Mouse (Mus musculus) mouse trophoblast stem cell (cell line): ENCODE data around the gene Syne1.

ENCODE experiments used
- in situ Hi-C, 2 experiments: fragments of 300-500 bp; cut with MseI, MboI; formaldehyde crosslinking; loops; 2 replicates in 1 of 2; 3 replicates in 1 of 2; pipeline ENCODE4 v1.15.1; 2025

Syne1 gene

DNA sequence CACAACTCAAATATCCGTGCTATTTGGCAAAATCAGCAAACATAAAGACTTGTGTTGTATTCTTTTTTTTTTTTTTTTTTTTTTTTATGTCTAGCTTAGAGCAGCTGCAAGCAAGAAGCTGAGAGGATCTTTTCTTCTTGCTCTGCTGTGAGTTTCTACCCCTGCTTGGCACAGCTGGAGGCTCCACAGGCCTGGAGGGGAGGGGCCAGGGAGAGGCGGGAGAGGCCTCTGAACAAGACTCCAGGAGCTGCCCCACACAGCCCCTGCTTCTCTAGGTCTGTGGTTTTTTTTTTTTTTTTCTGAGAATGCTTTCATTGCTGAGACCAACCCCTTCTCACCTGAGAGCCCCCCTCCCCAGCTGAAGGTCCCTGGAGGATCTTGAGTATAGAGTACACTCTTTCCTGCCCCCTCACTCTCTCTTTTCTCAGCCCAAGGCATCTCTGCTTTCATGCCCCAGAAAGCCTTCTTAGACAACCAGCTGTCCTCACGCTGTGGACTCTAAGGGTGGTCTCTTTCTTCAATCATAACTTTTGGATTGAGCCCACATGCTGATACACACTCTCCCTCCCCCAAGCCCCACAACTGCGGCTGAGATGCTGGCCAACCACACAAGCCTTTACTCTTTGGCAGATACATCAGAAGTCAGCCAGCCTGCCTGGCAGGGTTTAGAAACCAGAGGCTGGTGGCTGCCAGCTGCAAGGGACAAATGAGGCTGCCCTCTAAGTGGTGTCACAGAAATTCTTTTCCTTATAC, 241.1 kb downstream of the Syne1 start:
- in situ Hi-C loops = no loop called here

DNA sequence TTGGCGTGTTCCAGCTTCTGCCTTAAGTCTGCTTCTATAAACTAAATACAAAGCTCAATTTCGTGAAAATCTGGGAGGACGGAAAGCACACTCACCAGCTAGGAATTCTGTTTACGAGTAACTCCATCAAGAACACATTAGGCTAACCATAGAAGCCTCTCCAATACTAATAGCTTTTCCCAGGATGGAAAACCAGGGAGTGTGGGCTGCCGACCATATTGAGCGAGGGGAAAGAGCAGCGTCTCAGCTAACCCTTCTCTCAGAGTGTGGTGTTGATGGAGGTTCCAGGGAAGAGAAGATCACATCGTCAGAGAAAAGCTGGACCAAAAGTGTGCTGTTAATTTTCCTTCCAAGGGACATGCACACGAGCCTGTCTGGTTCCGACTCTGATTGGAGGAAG, 241.9 kb downstream of the Syne1 start:
- in situ Hi-C loops = no loop called here

DNA sequence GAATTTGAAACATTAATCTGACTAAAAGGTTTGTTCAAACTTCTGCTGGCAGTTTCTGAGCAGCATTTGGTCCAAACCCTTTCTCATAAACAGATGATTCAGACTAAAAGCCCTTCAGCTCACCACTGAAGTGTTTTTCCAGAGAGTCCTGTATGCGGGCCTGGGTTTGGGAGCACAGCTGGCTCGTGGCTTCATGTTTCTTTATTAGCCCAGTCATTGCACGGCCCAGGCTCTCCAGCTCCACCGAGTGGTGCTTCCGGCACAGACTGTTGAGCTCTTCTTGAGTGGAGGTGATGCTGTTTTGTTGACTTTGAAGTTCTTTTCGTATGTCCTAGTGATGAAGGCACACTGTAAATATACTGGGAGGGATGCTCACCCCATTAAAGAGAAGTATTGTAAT, 245.7 kb downstream of the Syne1 start:
- in situ Hi-C loops = no loop called here

DNA sequence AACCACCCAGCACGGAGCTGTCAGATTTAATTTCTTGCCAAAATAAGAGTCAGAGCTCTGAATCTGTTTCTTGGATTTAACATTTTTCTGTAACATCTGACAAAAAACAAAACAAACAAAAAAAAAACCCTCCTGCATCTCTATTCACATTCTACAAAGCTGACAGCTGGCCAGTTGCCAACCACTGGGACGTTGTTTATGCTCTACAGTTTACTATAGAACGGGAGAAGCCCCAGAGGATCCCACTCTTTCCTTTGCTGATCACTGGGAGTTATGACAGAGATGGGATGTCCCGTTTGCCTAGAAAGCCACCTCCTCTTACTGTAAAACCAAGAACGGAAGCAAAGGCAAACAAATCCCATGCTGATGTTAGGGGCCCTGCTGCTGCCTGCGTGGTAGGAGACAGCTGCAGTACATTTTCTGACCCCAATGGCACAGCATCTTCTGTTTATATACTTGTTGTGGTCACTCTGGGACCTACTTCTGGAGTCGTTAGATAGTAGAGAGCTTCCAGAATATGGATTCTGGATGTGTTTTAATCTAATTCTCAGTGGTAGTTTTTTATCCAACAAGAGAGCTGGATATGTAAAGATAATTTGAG, 255.9 kb downstream of the Syne1 start:
- in situ Hi-C loops = no loop called here

DNA sequence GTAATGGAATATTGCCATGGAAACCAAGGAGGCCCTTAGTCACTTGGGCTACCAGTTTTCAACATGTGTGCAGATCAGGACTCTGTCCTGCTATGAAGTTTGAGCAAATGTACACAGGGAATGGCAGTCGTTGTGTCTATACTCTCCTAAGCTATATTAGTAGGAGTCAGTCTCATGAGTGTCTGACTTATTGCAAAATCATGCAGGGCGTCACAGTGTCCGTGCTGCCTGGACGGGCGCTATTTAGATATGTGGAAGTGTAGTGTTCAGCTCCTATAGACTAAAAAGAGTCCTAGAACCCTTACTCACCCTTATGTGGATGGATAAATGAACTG, 261.7 kb downstream of the Syne1 start:
- in situ Hi-C loops = no loop called here

DNA sequence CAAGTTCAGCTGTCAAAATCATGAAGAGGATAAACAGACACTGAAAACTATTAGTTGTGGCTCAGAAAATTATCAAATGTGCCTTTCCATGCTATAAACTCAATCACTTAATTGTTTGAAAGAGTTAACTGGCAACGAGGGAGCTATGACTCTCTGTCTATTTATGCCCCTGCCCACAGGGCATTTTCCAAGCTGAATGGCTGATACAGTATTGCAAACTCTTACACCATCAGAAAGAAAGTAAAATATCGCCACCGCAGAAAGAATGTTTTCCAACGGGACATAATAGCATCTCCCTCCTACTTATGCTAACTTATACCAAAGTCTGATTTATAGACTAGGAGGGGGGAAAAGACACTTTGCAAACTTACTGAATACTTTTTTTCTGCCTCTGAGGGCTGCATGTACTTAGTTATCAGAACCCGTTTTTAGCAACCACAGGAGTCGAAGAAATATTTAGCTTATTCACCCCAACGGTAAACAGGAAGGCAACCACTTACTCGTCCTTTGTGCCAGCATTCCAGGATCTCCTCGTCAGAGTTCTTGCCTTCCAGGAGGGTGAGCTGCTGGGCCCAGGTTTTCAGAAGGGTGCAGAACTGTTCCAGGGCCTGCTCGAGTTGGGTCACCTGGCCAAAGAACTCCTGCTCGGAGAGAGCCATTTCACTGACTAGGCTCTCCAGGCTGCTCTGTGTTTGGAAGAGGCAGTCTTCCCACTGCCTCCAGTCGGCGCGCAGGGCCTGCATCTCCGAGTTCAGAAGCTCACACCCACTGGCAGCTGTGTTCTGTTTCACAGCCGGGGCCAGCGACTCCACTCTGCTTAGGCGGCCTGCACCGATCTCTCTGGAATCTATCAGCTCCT, 262.3 kb downstream of the Syne1 start:
- in situ Hi-C loops = no loop called here

DNA sequence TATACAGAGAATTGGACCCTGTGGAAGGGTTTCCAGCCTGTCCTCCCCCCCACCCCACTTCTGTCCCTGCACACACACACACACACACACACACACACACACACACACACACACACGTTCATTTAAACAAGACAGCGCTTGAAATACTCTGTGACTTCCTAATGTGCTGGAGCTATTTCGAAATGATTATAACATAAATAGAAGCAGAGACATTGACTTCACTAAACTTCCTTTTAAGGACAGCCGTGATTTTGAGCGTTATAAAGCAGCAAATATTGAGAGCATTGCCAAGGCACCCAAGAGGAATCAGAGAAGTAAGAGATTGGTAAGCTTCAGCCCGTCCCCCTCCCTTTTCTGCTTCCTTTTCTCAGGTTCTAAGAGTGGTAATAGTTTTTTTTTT, 263.0 kb downstream of the Syne1 start:
- in situ Hi-C loops = no loop called here

DNA sequence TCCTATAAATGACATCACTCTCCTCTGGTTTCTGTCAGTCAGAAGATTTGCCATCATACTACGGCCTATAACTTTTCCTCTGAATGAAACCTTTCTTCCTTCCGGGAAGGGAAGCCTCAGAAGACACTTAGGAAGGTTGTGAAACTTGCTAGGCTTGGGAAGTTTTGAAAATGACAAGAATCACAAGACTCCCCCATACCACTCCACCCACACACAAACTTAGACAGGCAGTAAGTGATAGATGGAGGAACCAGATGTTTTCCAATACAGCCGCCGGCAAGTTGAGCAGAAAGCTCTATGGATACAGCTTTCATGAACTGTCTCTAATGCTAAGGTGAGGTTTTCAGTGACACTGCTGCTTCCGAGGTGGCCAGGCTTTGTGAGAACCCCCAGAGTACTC, 275.5 kb downstream of the Syne1 start:
- in situ Hi-C loops = no loop called here

DNA sequence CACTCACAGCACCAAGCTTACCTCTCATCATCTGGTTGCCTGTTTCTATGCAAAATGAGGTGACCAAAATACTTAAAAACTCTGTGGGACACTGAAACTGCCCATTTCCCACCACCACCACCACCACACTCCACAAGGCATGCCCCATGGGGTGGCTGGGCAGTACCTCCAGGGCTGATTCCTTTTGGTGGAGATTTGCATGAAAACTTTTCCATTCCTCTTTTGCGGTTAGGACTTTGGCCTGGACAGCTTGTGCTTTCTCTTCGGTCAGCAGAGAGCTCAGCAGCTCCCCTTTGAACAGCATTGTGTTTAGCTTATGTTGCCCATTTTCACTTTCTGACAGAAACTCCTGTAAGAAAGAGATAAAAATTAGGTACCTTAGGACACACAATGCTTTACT, 280.6 kb downstream of the Syne1 start:
- in situ Hi-C loops = no loop called here

DNA sequence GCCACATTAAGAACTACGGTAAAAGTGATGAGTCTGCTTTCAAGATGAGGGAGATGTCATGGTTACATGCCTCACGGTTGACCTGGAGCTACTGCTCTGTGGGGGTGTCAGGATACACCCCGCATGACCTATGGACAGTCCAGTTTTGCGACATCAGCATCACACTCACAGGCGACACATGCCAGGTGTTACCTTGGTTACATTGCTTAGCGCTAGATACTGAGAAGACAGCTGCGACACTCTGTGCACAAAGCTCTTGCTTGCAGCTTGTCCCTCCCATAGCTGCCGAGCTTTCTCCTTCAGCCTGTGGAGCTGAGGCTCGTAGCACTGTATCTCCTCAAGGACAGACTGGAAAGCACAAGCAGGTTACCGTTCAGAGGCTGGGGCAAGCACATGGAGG, 286.9 kb downstream of the Syne1 start:
- in situ Hi-C loops = no loop called here

DNA sequence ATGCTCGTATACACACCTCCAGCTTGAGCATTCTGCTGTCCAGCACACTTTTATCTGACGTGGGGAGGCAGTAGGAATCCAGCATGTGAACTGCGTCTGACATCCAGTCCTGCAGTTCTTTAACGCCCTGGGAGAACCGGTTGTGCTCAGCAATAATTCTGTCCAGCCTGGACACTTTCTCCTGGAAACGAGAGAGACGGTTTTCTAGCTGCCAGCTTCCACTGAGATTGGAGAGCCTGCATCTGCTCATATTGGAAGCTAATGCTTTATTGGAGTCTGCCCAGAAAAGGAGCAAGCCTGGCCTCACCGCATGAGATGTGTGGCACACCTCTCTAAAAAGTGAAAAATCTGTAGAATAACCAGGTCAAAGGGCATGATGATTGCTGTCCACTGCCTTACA, 288.6 kb downstream of the Syne1 start:
- in situ Hi-C loops = no loop called here

DNA sequence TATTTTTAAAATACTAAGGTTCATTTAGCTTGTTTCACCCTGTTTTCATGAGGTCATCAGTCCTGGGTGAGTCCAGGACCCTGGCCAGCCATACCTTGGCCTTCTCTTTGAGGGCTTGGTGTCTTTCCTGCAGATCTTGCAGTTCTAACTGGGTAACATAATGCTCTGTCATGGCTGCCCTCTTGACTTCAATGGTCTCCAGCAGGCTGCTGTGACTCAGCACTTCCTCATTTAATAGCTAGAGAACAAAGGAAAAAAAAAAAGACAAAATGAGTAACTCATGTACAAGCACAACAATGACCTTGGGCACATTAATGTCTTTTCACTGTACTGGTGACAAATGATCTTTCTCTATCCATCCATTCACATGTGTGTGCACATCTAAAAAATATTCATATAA, 294.6 kb downstream of the Syne1 start:
- in situ Hi-C loops = no loop called here

DNA sequence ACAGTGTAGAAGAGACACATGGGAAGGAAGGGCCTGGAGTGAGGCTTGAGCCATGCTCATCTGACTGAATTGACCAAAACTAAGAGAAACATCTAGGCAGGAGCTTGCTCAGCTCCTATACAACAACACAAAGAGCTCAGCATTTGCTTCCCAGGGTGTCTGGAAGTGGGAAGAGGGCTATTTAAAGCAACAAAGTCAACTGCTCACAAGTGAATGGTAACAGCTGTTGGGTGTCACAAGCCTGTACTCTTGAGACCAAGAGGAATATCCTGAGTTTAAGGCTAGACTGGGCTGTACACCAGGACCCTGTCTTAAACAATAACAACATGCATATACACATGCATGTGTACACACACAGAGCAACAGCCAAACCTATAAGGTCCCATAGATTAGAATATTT, 297.5 kb downstream of the Syne1 start:
- in situ Hi-C loops = no loop called here

DNA sequence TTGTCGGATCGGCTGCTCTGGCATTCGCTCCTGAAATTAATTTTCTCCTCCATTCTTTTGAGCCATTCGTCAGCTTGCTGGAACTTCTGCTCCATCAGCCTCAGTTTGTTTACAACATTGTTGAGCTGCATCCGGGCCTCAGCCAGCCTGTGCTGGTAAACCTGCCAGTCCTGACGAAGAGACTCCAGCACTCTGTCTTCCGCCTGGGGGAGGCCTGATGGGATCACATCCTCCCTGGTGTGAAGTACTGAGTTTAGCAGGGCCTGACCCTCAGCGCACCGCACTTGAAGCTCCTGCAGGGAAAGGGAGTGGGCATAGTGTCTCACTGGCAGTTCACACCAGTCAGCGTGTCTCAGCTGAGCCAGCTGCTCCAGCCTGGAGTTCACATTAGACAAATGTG, 300.6 kb downstream of the Syne1 start:
- in situ Hi-C loops = no loop called here

DNA sequence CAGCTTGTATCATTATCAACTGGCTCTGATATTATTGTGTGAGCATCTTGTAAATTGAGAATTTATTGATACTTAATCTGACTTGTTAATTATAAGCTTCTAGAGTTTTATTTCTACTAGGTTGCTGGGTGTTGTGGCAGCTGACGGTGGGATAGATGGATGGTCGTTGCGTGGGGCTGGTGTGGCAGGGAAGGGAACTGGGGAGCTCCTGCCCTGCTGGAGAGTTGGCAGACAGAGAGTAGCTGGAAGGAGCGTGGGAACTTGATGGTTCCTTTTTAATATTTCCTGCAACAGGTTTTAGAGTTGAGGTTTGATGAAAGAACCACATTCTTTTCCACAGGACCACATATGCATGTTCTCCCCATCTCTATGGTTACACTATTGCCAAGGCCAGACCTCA, 311.6 kb downstream of the Syne1 start:
- in situ Hi-C loops = no loop called here

DNA sequence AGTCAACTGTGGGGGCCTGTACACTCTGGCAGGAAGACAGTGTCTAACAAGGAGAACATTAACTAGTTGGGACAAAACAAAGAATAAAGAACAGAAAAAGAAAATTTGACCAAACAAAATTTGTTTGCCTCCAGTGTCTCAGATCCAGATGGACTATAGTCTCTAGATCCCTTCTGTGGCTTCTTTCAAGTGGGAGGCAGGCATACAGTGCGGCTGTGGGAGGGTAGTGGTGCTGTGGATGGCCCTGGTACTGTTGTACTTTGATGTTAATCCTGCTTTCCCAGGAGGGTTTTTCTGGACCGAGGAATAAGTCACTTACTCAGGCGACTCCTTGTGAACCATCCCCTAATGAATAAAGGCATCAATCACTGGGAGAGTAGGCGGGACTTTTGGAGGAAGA, 314.4 kb downstream of the Syne1 start:
- in situ Hi-C loops = no loop called here

DNA sequence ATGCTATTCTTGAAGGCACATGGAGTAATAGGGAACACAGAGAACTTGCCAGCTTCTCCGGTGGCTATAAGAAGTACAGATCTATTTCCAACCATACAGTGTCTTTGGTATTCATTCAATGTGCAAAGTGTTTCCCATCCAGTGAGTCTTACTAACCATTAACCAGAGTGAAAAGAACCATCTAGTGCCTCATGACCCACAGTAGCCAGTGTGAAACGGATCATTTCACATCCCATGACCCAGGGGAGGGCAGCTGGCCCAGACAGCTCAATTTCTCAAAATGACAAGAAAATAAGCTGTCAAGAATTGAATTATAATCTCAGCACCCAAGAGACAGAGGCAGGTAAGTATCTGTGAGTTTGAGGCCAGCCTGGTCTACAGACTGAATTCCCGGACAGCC, 315.1 kb downstream of the Syne1 start:
- in situ Hi-C loops = no loop called here

DNA sequence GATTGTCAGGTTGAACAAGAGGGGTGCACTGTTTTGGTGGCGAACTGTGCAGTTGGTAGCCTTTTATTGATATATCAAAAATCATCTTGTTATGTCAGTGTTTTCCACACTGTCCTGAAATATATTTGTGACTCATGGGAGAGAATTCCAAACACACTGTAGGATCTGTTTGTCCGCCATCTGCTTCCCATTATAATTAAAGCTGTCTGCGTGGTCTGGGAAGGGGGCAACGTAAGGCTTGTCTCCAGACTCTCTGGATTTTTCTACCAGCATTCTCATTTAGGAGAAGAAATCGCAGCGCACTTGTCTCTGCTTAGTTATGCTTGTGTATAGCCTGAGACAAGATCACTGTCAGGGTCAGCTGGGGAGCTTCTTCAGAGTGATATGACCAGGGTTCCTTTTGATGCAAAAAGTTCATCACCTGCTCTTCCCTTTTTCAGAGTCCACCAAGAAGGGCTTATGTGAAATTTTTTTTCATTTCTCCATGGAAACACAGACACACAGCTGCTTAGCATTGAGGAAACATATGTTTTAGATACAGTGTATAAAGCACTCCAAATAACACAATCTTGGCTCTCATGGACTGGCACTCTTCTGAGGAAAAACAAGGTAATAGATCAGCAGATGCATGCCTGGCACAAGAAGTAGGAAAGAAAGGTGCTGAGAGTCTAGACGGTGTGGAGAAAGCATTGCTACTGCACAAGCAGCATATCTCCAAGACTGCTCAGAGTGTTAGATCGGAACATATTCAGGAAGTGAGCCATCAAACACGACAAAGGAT, 316.4 kb downstream of the Syne1 start:
- in situ Hi-C loops = no loop called here

DNA sequence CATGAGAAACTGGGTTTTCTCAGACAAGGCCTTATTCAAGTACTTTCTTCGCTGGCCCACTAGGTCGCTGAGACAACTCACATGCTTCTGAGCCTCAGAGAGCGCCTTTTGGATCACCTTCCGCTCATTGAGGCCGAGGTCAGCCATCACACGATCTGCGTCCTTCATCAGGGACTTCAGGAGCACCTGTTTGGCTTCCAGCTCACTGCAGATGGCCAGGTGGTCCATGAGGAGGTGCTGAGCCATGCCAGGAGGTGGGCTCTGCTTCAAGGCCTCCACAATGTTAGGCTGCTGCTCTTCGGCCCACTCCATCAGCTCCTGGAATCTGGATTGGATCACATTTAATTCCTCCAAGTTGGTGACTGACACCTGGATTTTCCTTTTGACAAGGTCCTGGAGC, 322.2 kb downstream of the Syne1 start:
- in situ Hi-C loops = no loop called here

DNA sequence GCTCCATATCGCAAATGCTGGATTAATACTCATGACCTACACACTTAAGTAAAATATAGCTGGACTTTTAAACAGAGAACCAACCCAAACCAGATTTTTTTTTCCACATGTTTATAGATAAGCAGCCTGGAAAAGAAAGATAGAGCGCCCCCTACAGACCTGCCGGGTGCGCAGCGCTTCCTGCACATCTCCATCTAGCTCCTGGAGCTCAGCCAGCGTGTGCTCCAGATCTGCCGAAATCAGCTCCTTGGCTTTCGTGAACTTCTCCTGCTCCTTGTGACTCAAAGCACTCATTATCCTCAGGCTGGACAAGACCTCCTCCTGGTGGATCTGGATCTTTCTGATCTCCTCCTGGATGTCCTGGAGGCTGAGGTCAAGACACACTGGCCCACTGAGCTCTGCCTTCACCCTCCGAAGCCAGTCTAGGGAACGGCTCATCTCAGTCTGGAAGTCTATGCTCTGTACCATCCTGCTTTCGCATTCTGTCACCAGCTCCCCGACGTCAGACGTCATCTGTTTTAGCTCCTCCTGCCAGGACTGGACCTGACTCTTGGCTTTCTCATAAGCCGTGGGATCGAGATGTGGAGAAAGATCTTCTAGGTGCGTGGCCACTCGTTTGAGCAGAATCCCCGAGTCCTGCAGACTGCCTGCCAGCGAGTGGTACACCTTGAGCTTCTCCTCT, 323.7 kb downstream of the Syne1 start:
- in situ Hi-C loops = no loop called here

DNA sequence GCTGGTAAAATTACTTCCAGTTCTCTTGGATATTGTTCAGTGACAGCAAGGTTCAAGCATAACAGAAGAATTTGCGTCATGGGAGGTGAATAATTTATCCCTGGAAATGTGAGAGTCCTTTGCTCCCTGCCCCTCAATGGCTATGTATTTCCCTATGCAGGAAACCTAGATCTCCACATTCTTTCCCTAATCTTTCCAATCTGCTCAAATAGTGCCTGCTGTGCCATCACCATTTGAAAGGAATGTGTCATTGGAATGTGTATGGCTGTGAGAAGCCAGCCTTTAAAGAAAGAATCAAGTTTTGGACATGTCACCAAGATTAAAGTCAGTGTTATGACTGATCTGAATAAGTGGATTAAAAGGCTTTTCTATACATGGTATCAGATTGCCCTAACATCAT, 335.3 kb downstream of the Syne1 start:
- in situ Hi-C loops = no loop called here
